Mouse (Mus musculus) ES-Bruce4 (cell line): Measurements from ENCODE around the gene March1. TPM values are rescaled to one million over a fixed set of nuclear protein-coding genes. Genes with fewer than 3 reads are reported as not detected.
"Not testable (repeated sequence)": the region's sequence is repeated elsewhere in the genome, so short reads cannot be mapped to it uniquely, and the experiment has no call there.

ENCODE experiments used
- H3K27ac ChIP-seq: 2 replicates; pipeline ENCODE4 v1.5.1; 2012; ENCODE audit warnings: low read length, inconsistent platforms; ENCODE audit not compliant: insufficient read depth
- H3K27me3 ChIP-seq: 2 replicates; pipeline ENCODE4 v1.6.1; 2012; ENCODE audit warnings: mild to moderate bottlenecking, low read length, inconsistent platforms; ENCODE audit not compliant: control insufficient read depth, poor library complexity, insufficient read depth, severe bottlenecking
- H3K36me3 ChIP-seq: 2 replicates; pipeline ENCODE4 v1.6.1; 2012; ENCODE audit warnings: inconsistent platforms, mild to moderate bottlenecking, low read length, moderate library complexity; ENCODE audit not compliant: control insufficient read depth, poor library complexity, insufficient read depth, severe bottlenecking
- H3K4me1 ChIP-seq: one replicate; pipeline ENCODE4 v1.8.1; 2011; ENCODE audit warnings: low read length; ENCODE audit not compliant: control insufficient read depth, insufficient read depth
- H3K4me3 ChIP-seq: 2 replicates; pipeline ENCODE4 v1.5.1; 2011; ENCODE audit warnings: low read depth, mild to moderate bottlenecking, low read length
- H3K9ac ChIP-seq: 2 replicates; pipeline ENCODE4 v1.6.1; 2012; ENCODE audit warnings: low read depth, mild to moderate bottlenecking, inconsistent platforms; ENCODE audit not compliant: poor library complexity, severe bottlenecking
- H3K9me3 ChIP-seq: replicated peaks from 2 replicates; pipeline ENCODE4 v1.6.1; 2012; ENCODE audit warnings: mild to moderate bottlenecking, low read length, inconsistent platforms; ENCODE audit not compliant: control insufficient read depth, poor library complexity, insufficient read depth, severe bottlenecking
- CTCF ChIP-seq: IDR thresholded peaks from one replicate; pipeline ENCODE4 v1.8.1; 2011; ENCODE audit warnings: low read depth, low read length
- EP300 ChIP-seq: IDR thresholded peaks from 2 replicates; pipeline ENCODE4 v1.6.1; 2011; ENCODE audit warnings: low read depth, low read length; ENCODE audit not compliant: insufficient read depth
- POLR2A ChIP-seq: IDR thresholded peaks from one replicate; pipeline ENCODE4 v1.8.1; 2011; ENCODE audit warnings: low read length; ENCODE audit not compliant: insufficient read depth
- polyA plus RNA-seq: library from polyadenylated mRNA; stranded (reverse); fragments of >200 nt; gene quantifications from 2 replicates; pipeline ENCODE4 v1.2.4, GENCODE M21; 2011; ENCODE audit warnings: low read depth; ENCODE audit not compliant: missing spikeins, insufficient read depth, insufficient read length

Gene March1
- polyA plus RNA-seq, 1 experiment = not detected

DNA sequence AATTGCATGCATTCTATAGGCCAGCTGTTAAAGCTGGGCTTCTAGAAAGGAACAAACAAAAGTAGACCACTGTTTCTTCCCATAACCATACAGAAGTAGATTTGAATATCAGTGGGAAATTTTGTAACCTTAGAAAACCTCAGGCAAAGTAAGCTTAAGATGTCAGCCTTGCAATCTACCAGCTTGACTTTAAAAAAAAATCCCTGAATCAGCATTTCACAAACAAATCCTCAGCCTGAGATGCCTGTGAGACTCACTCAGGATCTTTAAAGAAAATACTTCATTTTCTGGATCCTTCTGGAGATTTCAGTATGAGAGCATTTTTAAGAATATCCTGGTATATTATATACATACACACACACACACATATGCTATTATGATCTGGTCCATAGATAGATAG lies 780.1 kb downstream of the March1 start:
- Histone ChIP-seq H3K4me3 (no peak overlapping the region), H3K36me3 (no peaks in the 10 kb centered on the region), H3K9me3 (no peaks in the 10 kb centered on the region), H3K27ac (no peak overlapping the region), H3K27me3 (no peaks in the 10 kb centered on the region), H3K9ac (no peak overlapping the region), H3K4me1 (no peaks in the 10 kb centered on the region)
- TF ChIP-seq EP300 = no peak
- TF ChIP-seq CTCF = no peak
- TF ChIP-seq POLR2A = no peak

GRCm38 (mm10) chr8:66400050-66400449 lies 782.4 kb downstream of the March1 start:
- H3K9ac ChIP-seq = no peak overlapping the region
- no peaks in the 10 kb centered on the region for H3K36me3 ChIP-seq
- no peaks in the 10 kb centered on the region for H3K27me3 ChIP-seq
- TF ChIP-seq EP300 (no peak), POLR2A (no peak), CTCF (no peak)
- no peaks in the 10 kb centered on the region for H3K4me1 ChIP-seq
- H3K9me3 ChIP-seq = no peaks in the 10 kb centered on the region
- H3K27ac ChIP-seq = no peak overlapping the region
- no peak overlapping the region for H3K4me3 ChIP-seq

DNA sequence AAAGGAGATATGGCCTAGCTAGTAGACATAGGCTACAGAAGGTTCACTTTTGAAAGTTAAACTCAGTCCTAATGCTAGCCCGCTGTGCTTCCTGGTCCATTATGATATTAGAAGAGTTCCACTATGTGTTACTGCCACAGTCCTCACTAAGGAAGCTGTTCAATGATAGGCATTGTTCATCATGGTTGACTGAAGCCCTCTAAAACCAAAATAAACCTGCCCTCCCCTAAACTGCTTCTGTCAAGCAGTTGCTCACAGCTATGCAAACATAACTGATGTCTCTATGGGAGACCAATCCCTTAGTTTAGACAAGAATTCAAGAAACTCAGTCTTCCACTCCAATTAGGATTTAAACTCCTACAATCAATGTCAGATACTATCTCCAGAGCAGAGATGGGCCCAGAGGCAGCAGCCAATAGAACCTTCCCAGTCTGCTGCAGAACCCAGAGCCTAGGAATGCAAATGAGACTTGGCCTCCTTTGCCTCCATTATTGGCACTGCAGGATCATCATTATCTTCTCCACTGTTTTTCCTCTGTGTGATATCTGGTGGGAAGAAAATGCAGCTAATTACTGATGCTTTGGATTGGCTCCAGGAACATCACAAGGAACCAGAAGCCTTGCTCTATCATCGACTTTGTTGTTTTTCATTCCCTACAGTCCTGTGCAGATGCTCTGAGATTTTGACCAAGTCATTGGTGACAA lies 787.2 kb downstream of the March1 start:
- no peaks in the 10 kb centered on the region for H3K4me1 ChIP-seq
- no peak for TF ChIP-seq CTCF
- no peak for TF ChIP-seq EP300
- TF ChIP-seq POLR2A = no peak
- no peak overlapping the region for H3K27ac ChIP-seq
- no peak overlapping the region for H3K4me3 ChIP-seq
- H3K9me3 ChIP-seq = no peaks in the 10 kb centered on the region
- no peaks in the 10 kb centered on the region for H3K27me3 ChIP-seq
- H3K9ac ChIP-seq = no peak overlapping the region
- H3K36me3 ChIP-seq = no peaks in the 10 kb centered on the region

- H3K36me3 ChIP-seq, H3K27me3 ChIP-seq, H3K4me1 ChIP-seq, H3K4me3 ChIP-seq, H3K9me3 ChIP-seq, H3K9ac ChIP-seq, H3K27ac ChIP-seq: not testable (repeated sequence)
Measured at GRCm38 (mm10) chr8:66405796-66406195, 788.1 kb downstream of the March1 start.

DNA sequence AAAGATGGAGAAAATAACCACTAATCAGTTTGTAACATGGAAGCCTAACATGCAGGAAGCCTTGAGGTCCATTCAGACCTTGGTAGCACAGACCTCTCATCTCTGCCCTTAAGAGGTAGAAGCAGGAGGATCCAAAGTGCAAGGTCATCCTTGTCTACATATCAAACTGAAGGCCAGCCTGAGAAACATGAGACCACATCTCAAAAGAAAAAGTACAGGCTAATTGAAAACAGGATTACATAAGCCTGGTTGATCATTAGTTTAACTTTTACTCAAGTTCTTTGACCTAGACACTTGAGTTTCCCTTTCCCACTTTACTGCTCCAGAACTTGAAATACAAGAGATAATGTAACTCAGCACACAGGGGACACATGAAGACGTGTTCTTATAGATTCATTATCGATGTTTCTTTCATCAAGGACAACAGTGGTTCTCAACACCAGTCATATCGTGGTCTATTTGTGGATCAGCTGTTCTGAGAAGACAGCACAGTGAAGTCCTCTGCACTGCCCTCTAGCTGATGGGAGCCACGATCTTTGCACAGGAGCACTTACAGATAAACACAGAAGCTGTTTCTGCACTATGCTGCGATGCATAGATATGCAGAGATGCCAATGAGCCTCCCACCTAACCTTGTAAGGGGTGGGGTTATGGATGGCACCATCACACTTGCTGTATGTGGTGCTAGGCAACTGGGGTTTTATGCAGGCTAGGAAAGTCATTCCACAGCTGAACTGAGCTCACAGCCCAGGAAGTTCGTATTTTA lies 789.1 kb downstream of the March1 start:
- no peaks in the 10 kb centered on the region for H3K4me1 ChIP-seq
- no peaks in the 10 kb centered on the region for H3K27me3 ChIP-seq
- no peak overlapping the region for H3K4me3 ChIP-seq
- H3K9ac ChIP-seq = no peak overlapping the region
- no peak overlapping the region for H3K27ac ChIP-seq
- TF ChIP-seq CTCF = no peak
- TF ChIP-seq POLR2A = no peak
- no peak for TF ChIP-seq EP300
- no peaks in the 10 kb centered on the region for H3K9me3 ChIP-seq
- H3K36me3 ChIP-seq = no peaks in the 10 kb centered on the region

DNA sequence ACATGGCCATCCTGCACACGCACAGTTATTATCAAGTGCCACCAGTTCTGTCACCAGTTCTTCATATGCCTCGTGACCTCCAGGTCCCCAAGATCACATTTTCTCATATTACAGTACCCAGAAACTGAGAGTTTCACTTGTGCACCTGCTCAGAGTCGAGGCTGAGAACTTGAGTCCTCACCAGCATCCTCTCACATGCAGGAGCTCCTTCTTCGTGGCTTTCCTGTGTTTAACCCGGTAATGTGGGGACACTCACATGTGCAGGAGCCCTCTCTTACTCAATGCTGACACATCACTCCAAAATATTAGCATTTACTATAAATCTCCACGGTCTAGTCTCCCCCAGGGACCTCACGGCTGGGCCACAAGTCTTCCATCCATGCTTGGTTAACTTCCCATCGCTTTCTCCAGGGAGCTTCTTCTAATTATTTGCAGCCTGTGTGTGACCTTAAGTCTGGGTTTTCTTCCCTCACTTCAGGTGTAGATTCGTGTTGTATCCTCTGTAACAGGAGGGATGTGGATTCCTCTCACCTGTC lies 792.4 kb downstream of the March1 start:
- TF ChIP-seq EP300 (no peak), POLR2A (no peak), CTCF (no peak)
- no peak overlapping the region for H3K9ac ChIP-seq
- H3K27me3 ChIP-seq = no peaks in the 10 kb centered on the region
- H3K36me3 ChIP-seq = no peaks in the 10 kb centered on the region
- no peaks in the 10 kb centered on the region for H3K4me1 ChIP-seq
- H3K9me3 ChIP-seq = no peaks in the 10 kb centered on the region
- no peak overlapping the region for H3K27ac ChIP-seq
- no peak overlapping the region for H3K4me3 ChIP-seq
